Mouse (Mus musculus) forebrain, embryonic 16.5 days (tissue): ENCODE measurements at regions not wholly inside any gene's neighbourhood (a gene's known extent, or its start where the extent isn't known, plus 50 kb on each side); places are given as distances from the start of the nearest gene placed in this dataset.
A peak's percentile ranks its signal among the peaks of the same experiment; 100 is the strongest.

Experiments
- ATAC-seq: fragments of 200-750 bp; cut with Nextera tagmentation; 2 replicates; pipeline ENCODE4 v1.8.0; 2017; ENCODE audit warnings: mild to moderate bottlenecking, moderate library complexity
- H3K27ac ChIP-seq: fragments of 300-500 bp; sonication (generic); 2 replicates; pipeline ENCODE4 v1.5.1; 2014; ENCODE audit warnings: low read length, control low read depth
- H3K27me3 ChIP-seq: fragments of 300-500 bp; sonication (generic); replicated peaks from 2 replicates; pipeline ENCODE4 v1.6.1; 2014; ENCODE audit warnings: low read length; ENCODE audit not compliant: control insufficient read depth, insufficient read depth
- H3K36me3 ChIP-seq: fragments of 300-500 bp; sonication (generic); 2 replicates; pipeline ENCODE4 v1.6.1; 2014; ENCODE audit not compliant: control insufficient read depth, insufficient read depth
- H3K4me1 ChIP-seq: fragments of 300-500 bp; sonication (generic); replicated peaks from 2 replicates; pipeline ENCODE4 v1.6.1; 2014; ENCODE audit warnings: low read length; ENCODE audit not compliant: control insufficient read depth, insufficient read depth
- H3K4me2 ChIP-seq: fragments of 300-500 bp; sonication (generic); 2 replicates; pipeline ENCODE4 v1.6.1; 2014; ENCODE audit warnings: mild to moderate bottlenecking, low read length, control low read depth
- H3K4me3 ChIP-seq: fragments of 300-500 bp; sonication (generic); replicated peaks from 2 replicates; pipeline ENCODE4 v1.5.1; 2014; ENCODE audit warnings: mild to moderate bottlenecking, low read length, control low read depth
- H3K9ac ChIP-seq: fragments of 300-500 bp; sonication (generic); replicated peaks from 2 replicates; pipeline ENCODE4 v1.6.1; 2014; ENCODE audit warnings: low read depth, low read length, control low read depth
- H3K9me3 ChIP-seq: fragments of 300-500 bp; sonication (generic); 2 replicates; pipeline ENCODE4 v1.6.1; 2016; ENCODE audit warnings: low read length; ENCODE audit not compliant: control insufficient read depth
- WGBS: fragments of 180-500 bp; shearing (Covaris S2); extraction: QIAGEN DNeasy Blood & Tissue Kit; methylation state at CpG from one replicate; pipeline ENCODE4 v1.1.7; 2014; 5-methylcytosine and 5-hydroxymethylcytosine counted together

- Histone ChIP-seq H3K4me3 (no peak overlapping the region), H3K9ac (no peak overlapping the region), H3K9me3 (no peaks in the 10 kb centered on the region), H3K4me1 (no peaks in the 10 kb centered on the region), H3K27me3 (no peaks in the 10 kb centered on the region), H3K36me3 (no peaks in the 10 kb centered on the region), H3K4me2 (no peak overlapping the region), H3K27ac (no peak overlapping the region)
- 74% methylated on average over 11 of the region's 11 CpGs for WGBS
- no peak for ATAC-seq
These were observed 396.5 kb upstream of the Jarid2 start for GRCm38 (mm10) chr13:44332716-44333240.

DNA sequence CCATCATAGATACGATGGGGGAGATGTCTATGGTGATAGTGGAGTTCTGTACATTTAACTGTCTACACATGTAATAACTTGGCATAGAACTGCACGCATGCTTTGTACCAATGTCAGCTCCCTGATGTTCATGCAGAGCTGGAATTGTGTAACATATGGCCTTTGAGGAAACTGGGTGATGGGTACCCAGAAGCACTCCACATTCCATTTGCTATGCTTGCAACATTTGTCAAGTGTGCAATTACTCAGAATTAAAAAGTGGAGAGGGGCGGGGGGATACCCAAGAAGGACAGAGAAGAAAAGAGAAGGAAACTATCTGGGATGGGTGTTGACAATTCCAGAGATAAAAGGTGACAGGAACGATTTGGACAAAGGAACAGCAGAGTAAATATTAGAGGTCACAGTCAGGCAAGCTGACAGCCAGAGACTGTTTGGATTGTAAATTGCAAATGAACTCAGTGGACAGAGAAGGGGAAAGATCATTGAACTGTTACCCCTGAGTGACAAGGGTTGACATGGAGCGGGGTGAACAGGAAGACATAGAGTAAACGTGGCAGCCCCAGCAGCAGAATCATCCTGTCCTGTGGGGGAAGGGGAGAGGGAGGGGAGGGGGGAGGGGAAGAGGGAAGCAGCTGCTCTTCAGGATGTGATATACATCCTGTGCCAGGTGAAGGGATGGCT lies 390.1 kb upstream of the Jarid2 start:
- H3K4me1 ChIP-seq, result peaks cover 6% of the 10 kb centered on the region; the same call in 1 of the 2 replicates
- no peaks in the 10 kb centered on the region for H3K9me3 ChIP-seq
- H3K27me3 ChIP-seq, result no peaks in the 10 kb centered on the region
- no peak overlapping the region for H3K4me3 ChIP-seq
- no peak overlapping the region for H3K9ac ChIP-seq
- H3K4me2 ChIP-seq, result no peak overlapping the region
- WGBS, result 61% methylated on average over 6 of the region's 6 CpGs
- H3K36me3 ChIP-seq, result no peaks in the 10 kb centered on the region
- no peak for ATAC-seq
- no peak overlapping the region for H3K27ac ChIP-seq

DNA sequence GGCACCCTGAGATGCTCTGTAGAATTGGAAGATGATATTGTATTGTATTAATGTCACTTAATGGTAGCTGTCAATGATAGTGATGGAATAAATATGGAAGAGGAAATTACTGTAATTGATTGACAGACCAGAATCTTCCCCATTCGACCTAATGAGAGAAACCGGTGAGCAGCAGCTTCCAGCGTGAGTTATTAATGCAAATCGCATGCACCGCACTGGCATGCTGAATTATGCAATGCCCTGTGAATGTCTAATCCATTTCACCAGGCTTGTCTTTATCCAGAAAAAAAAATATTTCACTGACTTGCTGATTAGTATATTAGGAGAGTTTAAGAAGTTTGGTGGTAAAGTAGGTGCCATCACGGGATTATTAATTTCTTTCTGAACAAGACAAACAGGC lies 384.2 kb upstream of the Jarid2 start:
- 52% methylated on average over 6 of the region's 6 CpGs for WGBS
- no peak overlapping the region for H3K4me2 ChIP-seq
- no peak overlapping the region for H3K9ac ChIP-seq
- 0 out of 2 replicates have a peak, but pooled peaks cover 3% of the 10 kb centered on the region for H3K4me1 ChIP-seq
- peak; percentile 57; the same call in 1 of the 2 replicates for ATAC-seq
- no peak overlapping the region for H3K27ac ChIP-seq
- no peaks in the 10 kb centered on the region for H3K36me3 ChIP-seq
- no peaks in the 10 kb centered on the region for H3K9me3 ChIP-seq
- H3K27me3 ChIP-seq, result no peaks in the 10 kb centered on the region
- no peak overlapping the region for H3K4me3 ChIP-seq

- H3K4me2 ChIP-seq, result no peak overlapping the region
- no peak overlapping the region for H3K9ac ChIP-seq
- H3K9me3 ChIP-seq, result 0 out of 2 replicates have a peak, but pooled peaks cover 2% of the 10 kb centered on the region
- H3K36me3 ChIP-seq, result no peaks in the 10 kb centered on the region
- 52% methylated on average over 4 of the region's 4 CpGs for WGBS
- H3K4me1 ChIP-seq, result 0 out of 2 replicates have a peak, but pooled peaks cover 3% of the 10 kb centered on the region
- no peaks in the 10 kb centered on the region for H3K27me3 ChIP-seq
- H3K27ac ChIP-seq, result no peak overlapping the region
- H3K4me3 ChIP-seq, result no peak overlapping the region
- no peak for ATAC-seq
These were observed 382.6 kb upstream of the Jarid2 start for GRCm38 (mm10) chr13:44346636-44347035.

GRCm38 (mm10) chr13:44347662-44348061 lies 381.6 kb upstream of the Jarid2 start:
- no peaks in the 10 kb centered on the region for H3K36me3 ChIP-seq
- H3K27ac ChIP-seq, result no peak overlapping the region
- WGBS, result 16% methylated on average over 9 of the region's 9 CpGs
- 0 out of 2 replicates have a peak, but pooled peaks cover 2% of the 10 kb centered on the region for H3K9me3 ChIP-seq
- H3K4me1 ChIP-seq, result 0 out of 2 replicates have a peak, but pooled peaks cover 3% of the 10 kb centered on the region
- no peaks in the 10 kb centered on the region for H3K27me3 ChIP-seq
- ATAC-seq, result no peak
- no peak overlapping the region for H3K4me2 ChIP-seq
- no peak overlapping the region for H3K9ac ChIP-seq
- H3K4me3 ChIP-seq, result no peak overlapping the region

- no peak for ATAC-seq
- peak overlapping the region; percentile 3; the same call in 1 of the 2 replicates for H3K4me2 ChIP-seq
- H3K4me3 ChIP-seq, result no peak overlapping the region
- WGBS, result 14% methylated on average over 9 of the region's 9 CpGs
- no peak overlapping the region for H3K27ac ChIP-seq
- 0 out of 2 replicates have a peak, but pooled peaks cover 2% of the 10 kb centered on the region for H3K9me3 ChIP-seq
- 0 out of 2 replicates have a peak, but pooled peaks cover 2% of the 10 kb centered on the region for H3K27me3 ChIP-seq
- peaks cover 17% of the 10 kb centered on the region; the same call in 1 of the 2 replicates for H3K4me1 ChIP-seq
- H3K36me3 ChIP-seq, result no peaks in the 10 kb centered on the region
- no peak overlapping the region for H3K9ac ChIP-seq
These were observed 375.4 kb upstream of the Jarid2 start for GRCm38 (mm10) chr13:44353899-44354298.

- H3K9ac ChIP-seq, result no peak overlapping the region
- no peaks in the 10 kb centered on the region for H3K9me3 ChIP-seq
- no peak overlapping the region for H3K4me2 ChIP-seq
- no peak overlapping the region for H3K27ac ChIP-seq
- WGBS, result 54% methylated on average over 12 of the region's 12 CpGs
- no peak overlapping the region for H3K4me3 ChIP-seq
- 0 out of 2 replicates have a peak, but pooled peaks cover 2% of the 10 kb centered on the region for H3K27me3 ChIP-seq
- peaks cover 17% of the 10 kb centered on the region; the same call in 1 of the 2 replicates for H3K4me1 ChIP-seq
- no peaks in the 10 kb centered on the region for H3K36me3 ChIP-seq
- no peak for ATAC-seq
These were observed 373.5 kb upstream of the Jarid2 start for GRCm38 (mm10) chr13:44355771-44356221.

DNA sequence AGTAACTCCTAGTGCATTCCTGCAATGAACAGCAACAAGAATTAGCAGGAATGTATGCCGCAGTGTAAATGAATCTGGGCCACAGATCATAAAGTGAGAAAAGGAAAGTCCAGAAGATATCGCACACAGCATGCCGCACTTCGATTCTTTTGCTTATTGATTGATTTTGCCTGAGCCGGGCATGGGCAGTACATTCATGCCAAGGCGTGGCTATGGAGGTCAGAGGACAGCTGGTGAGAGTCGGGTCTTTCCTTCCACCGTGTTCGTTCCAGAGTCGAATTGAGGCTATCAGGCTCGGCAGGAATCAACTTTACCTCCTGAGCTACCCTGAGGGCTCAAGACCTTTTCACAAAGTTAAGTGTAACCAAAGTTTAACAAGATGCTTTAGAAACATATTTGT lies 372.3 kb upstream of the Jarid2 start:
- no peak overlapping the region for H3K9ac ChIP-seq
- 89% methylated on average over 11 of the region's 11 CpGs for WGBS
- ATAC-seq, result no peak
- no peak overlapping the region for H3K4me2 ChIP-seq
- H3K36me3 ChIP-seq, result no peaks in the 10 kb centered on the region
- H3K4me1 ChIP-seq, result peaks cover 17% of the 10 kb centered on the region; the same call in 1 of the 2 replicates
- no peaks in the 10 kb centered on the region for H3K9me3 ChIP-seq
- H3K27me3 ChIP-seq, result 0 out of 2 replicates have a peak, but pooled peaks cover 2% of the 10 kb centered on the region
- no peak overlapping the region for H3K4me3 ChIP-seq
- H3K27ac ChIP-seq, result no peak overlapping the region

DNA sequence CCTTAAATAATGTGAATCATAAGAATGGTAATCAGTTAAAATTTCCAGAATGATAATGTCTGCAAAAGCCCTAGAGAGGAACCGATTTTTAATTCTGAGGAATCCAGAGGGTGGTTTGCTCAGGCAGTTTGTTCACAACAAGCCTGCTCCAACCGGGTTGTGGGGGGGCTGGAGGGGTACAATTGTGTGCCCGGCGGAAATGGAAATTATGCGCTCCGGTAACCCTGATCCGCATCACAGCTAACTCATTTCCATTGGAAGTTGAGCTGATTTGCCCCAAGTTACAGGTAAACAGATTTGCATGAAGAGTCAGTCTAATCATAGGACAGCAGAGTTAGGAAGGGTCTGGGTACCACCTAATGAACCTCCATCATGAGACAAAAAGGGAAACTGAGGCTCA lies 369.9 kb upstream of the Jarid2 start:
- no peak overlapping the region for H3K4me3 ChIP-seq
- H3K4me2 ChIP-seq, result no peak overlapping the region
- peaks cover 11% of the 10 kb centered on the region; the same call in 1 of the 2 replicates for H3K4me1 ChIP-seq
- ATAC-seq, result no peak
- no peak overlapping the region for H3K9ac ChIP-seq
- H3K27me3 ChIP-seq, result 0 out of 2 replicates have a peak, but pooled peaks cover 2% of the 10 kb centered on the region
- no peaks in the 10 kb centered on the region for H3K9me3 ChIP-seq
- no peak overlapping the region for H3K27ac ChIP-seq
- 73% methylated on average over 7 of the region's 7 CpGs for WGBS
- H3K36me3 ChIP-seq, result no peaks in the 10 kb centered on the region
